Mouse (Mus musculus) liver, embryonic 14.5 days (tissue): ENCODE data around the gene Snrnp35. TPM values are rescaled to one million over a fixed set of nuclear protein-coding genes. Genes with fewer than 3 reads are reported as not detected.
A peak's percentile ranks its signal among the peaks of the same experiment; 100 is the strongest.

ENCODE experiments used
- ATAC-seq: fragments of 200-750 bp; cut with Nextera tagmentation; 2 replicates; pipeline ENCODE4 v1.8.0; 2017; ENCODE audit warnings: moderate number of reproducible peaks, mild to moderate bottlenecking, moderate library complexity; ENCODE audit not compliant: insufficient read depth
- DNase-seq, 3 experiments: peaks; one replicate each; pipeline ENCODE4 v3.0.0-alpha.2; 2012 to 2013; ENCODE audit warnings: low read depth in 3 of 3, low spot score in 3 of 3
- H3K27ac ChIP-seq: fragments of 300-500 bp; sonication (generic); 2 replicates; pipeline ENCODE4 v1.5.1; 2014; ENCODE audit warnings: moderate library complexity, mild to moderate bottlenecking, control low read depth, inconsistent platforms
- H3K27me3 ChIP-seq: fragments of 300-500 bp; sonication (generic); 2 replicates; pipeline ENCODE4 v1.6.1; 2014; ENCODE audit warnings: mild to moderate bottlenecking, low read length, moderate library complexity; ENCODE audit not compliant: control insufficient read depth, insufficient read depth
- H3K36me3 ChIP-seq: fragments of 300-500 bp; sonication (generic); replicated peaks from 2 replicates; pipeline ENCODE4 v1.6.1; 2014; ENCODE audit warnings: low read depth; ENCODE audit not compliant: control insufficient read depth, insufficient read depth
- H3K4me1 ChIP-seq, 2 experiments: fragments of 200-500 bp in 1 of 2; fragments of 300-500 bp in 1 of 2; sonication (generic) in 1 of 2; replicated peaks; 2 replicates each; pipeline ENCODE4 v1.6.1; 2012 to 2014; ENCODE audit warnings: antibody characterized with exemption in 1 of 2, inconsistent platforms in 1 of 2, low read length in 1 of 2; ENCODE audit not compliant: control insufficient read depth in 2 of 2, insufficient read depth in 2 of 2
- H3K4me2 ChIP-seq: fragments of 300-500 bp; sonication (generic); 2 replicates; pipeline ENCODE4 v1.6.1; 2014; ENCODE audit warnings: low read depth, mild to moderate bottlenecking, control low read depth, moderate library complexity
- H3K4me3 ChIP-seq, 2 experiments: fragments of 200-500 bp in 1 of 2; fragments of 300-500 bp in 1 of 2; sonication (generic) in 1 of 2; 2 replicates each; pipeline ENCODE4 v1.5.1; 2012 to 2014; ENCODE audit warnings: low read depth in 2 of 2, low read length in 2 of 2, mild to moderate bottlenecking in 2 of 2, control low read depth in 1 of 2, inconsistent platforms in 1 of 2, moderate library complexity in 1 of 2; ENCODE audit not compliant: insufficient read depth in 1 of 2
- H3K9ac ChIP-seq: fragments of 300-500 bp; sonication (generic); replicated peaks from 2 replicates; pipeline ENCODE4 v1.6.1; 2014; ENCODE audit warnings: mild to moderate bottlenecking, control low read depth, moderate library complexity
- H3K9me3 ChIP-seq: fragments of 300-500 bp; sonication (generic); 2 replicates; pipeline ENCODE4 v1.6.1; 2016; ENCODE audit warnings: low read length, mixed read lengths; ENCODE audit not compliant: control insufficient read depth
- CTCF ChIP-seq: IDR thresholded peaks from 2 replicates; pipeline ENCODE4 v1.5.1; 2016; ENCODE audit warnings: antibody characterized with exemption, low read depth, control low read depth
- EP300 ChIP-seq: IDR thresholded peaks from 2 replicates; pipeline ENCODE4 v1.6.1; 2016; ENCODE audit warnings: antibody characterized with exemption, low read depth
- WGBS: fragments of 180-500 bp; shearing (Covaris S2); extraction: QIAGEN DNeasy Blood & Tissue Kit; methylation state at CpG from one replicate; pipeline ENCODE4 v1.1.7; 2014; ENCODE audit not compliant: insufficient replicate concordance; 5-methylcytosine and 5-hydroxymethylcytosine counted together
- polyA plus RNA-seq, 2 experiments: library from polyadenylated mRNA; depleted of rRNA in 1 of 2; stranded (reverse) in 1 of 2; unstranded in 1 of 2; fragments of >200 nt; fragmentation: Nextera tagmentation in 1 of 2; extraction: Ambion mirVana in 1 of 2; gene quantifications; 2 replicates each; pipeline versions ENCODE4 v1.2.1 to v1.2.3; 2012 to 2014

Gene Snrnp35
- 3.0 and 7.4 TPM in 2 replicates for polyA plus RNA-seq (2012; rRNA removed)
- 4.5 and 5.8 TPM in 2 replicates for polyA plus RNA-seq (2014; fragmentation: Nextera tagmentation; extraction: Ambion mirVana)

DNA sequence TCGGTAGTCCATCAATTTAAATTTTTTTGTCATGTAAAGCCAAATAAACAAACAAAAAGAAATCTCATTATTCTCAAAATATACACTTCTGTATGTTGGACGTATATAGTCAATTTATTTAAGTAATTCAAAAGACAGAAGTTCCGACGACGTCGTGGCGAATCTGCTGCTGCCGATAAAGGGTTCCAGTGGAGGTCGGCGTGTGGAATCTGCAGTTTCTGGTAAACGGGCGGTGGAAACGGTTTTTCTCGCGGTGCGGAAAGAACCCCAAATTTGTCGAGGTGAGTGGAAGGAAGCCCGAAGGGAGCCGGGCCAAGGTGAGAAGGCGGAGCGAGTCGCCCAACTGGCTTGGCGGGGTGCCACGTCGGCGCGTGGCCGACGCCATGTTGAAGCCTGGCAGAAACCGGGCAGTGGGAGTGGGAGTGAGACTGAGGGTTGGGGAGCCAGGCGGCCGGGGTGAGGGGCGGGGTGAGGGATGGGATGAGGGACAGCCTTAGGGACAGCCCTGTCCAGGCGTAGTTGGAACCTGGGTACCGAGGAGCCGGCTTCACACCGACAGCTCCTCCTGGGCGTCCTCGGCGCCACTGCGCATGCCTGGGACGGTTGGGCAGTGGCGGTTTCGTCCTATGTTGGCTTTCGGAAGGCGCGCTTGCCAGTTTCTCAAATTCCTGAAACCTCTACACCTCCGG, at the start of gene Snrnp35:
Gene Snrnp35 (plus strand): TSS at position 169 of the 689 bp plus-strand sequence.
- DNase-seq (peak; percentile 73 to 78 (median 76)), ATAC-seq (peak; percentile 85)
- Histone ChIP-seq H3K9ac (peak within 1 kb of the TSS; percentile 96), H3K4me2 (peak within 1 kb of the TSS; percentile 91), H3K4me3 (peak within 1 kb of the TSS; percentile 69 to 93), H3K4me1 (peaks cover 5 to 12% of the 10 kb centered on the region in 2 experiments), H3K27ac (peak within 1 kb of the TSS; percentile 93), H3K27me3 (no peaks in the 10 kb centered on the region), H3K36me3 (no peaks in the 10 kb centered on the region), H3K9me3 (no peaks in the 10 kb centered on the region)
- WGBS = under 1% methylated on average over 48 of the region's 48 CpGs
- TF ChIP-seq CTCF (peak; percentile 23; the same call in 1 of the 2 replicates), EP300 (peak; percentile 50)

DNA sequence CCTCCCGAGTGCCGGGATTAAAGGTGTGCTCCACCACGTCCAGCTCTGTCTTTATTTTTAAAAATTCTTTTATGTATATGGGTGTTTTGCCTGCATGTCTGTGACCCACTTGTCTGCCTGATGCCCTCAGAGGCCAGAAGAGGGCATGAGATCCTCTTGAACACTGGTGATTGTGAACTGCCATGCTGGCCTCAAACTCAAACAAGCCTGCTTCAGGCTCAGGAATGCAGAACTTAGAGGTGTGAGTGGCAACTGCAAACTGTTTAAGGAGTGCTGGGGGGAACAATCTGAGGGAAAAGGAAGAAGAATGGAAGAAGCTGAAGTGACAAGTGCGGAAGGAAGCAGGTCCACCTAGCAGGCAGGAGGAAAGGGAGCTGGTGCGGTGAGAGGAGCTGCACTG, 44.7 kb upstream of the Snrnp35 start:
- Histone ChIP-seq H3K27ac (peak overlapping the region; percentile 7; the same call in 1 of the 2 replicates), H3K9me3 (no peaks in the 10 kb centered on the region), H3K4me2 (peak overlapping the region; percentile 74), H3K4me1 (peaks cover 20 to 24% of the 10 kb centered on the region in 2 experiments), H3K4me3 (no peak overlapping the region; a peak in 1 of 4 replicates), H3K9ac (no peak overlapping the region; the same call in 1 of the 2 replicates), H3K36me3 (peaks cover 2% of the 10 kb centered on the region), H3K27me3 (no peaks in the 10 kb centered on the region)
- ATAC-seq = no peak
- peak in 2 of 3 experiments; percentile 31 for DNase-seq
- 67% methylated on average over 5 of the region's 5 CpGs for WGBS
- TF ChIP-seq CTCF (peak; percentile 65), EP300 (no peak)

DNA sequence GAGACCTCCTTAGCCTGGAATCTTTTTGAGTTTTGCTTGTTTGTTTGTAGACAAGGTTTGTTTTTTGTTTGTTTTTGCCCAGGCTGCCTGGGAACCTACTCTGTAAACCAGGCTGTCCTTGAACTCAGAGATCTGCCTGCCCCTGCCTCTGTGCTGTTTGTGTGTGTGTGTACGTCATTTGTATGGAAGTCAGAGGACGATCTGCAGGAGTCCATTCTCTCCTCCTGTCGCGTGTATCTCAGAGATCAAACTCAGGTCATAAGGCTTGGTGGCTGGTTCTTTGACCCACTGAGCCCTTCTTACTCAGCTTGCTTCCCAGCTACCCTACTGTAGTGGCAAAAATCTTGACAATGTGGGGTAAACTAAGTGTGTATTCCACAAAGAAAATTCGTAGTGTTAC, 44.2 kb upstream of the Snrnp35 start:
- Histone ChIP-seq H3K9me3 (no peaks in the 10 kb centered on the region), H3K36me3 (peaks cover 4% of the 10 kb centered on the region), H3K9ac (peak overlapping the region; percentile 45), H3K4me3 (peak overlapping the region; percentile 90 to 96), H3K27me3 (no peaks in the 10 kb centered on the region), H3K4me2 (peak overlapping the region; percentile 74), H3K27ac (peak overlapping the region; percentile 53), H3K4me1 (peaks cover 21 to 25% of the 10 kb centered on the region in 2 experiments)
- no peak for TF ChIP-seq CTCF
- DNase-seq (no peak), ATAC-seq (no peak)
- WGBS = 53% methylated on average over 5 of the region's 5 CpGs

DNA sequence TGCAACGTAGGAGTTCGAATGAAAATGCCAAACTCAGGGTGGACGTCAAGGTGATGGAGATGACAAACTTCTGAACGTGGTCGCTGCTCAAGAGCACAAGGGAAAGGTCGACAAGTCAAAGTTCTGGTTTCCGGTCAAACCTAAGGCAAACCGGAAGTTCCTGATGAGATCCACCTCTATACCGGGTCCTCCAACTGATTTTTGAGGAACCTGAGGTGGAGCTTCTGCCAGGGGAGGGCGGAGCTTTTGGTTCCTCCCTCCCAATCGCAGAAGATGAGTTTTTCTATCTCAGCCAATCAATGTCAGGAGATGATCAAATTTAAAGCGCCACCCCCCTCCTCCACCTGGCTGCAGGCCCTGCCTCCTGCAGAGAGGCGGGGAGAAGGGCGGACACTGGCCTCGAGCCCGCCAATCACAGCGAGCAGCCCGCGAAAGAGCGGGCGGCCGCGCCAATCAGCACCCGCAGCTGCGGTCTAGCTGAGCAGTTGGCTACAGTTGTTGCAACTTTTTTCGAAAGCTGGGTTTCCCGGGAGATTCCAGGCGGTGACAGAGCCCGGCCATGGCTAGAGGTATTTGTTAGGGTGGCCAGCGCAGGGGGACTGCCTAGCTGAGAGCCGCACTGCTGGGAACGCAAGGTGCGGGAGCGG, 43.4 kb upstream of the Snrnp35 start, which contains the start of gene Kmt5a:
Gene Kmt5a (plus strand): TSS at position 484 of the 647 bp plus-strand sequence.
- under 1% methylated on average over 34 of the region's 34 CpGs for WGBS
- H3K4me2 ChIP-seq = peak within 1 kb of the TSS; percentile 85
- H3K4me3 ChIP-seq = peak within 1 kb of the TSS; percentile 90 to 96
- ATAC-seq (peak; percentile 95), DNase-seq (peak; percentile 96 to 97 (median 96))
- peaks cover 4% of the 10 kb centered on the region for H3K36me3 ChIP-seq
- H3K9ac ChIP-seq = peak within 1 kb of the TSS; percentile 87
- H3K4me1 ChIP-seq = peaks cover 29 to 32% of the 10 kb centered on the region in 2 experiments
- no peaks in the 10 kb centered on the region for H3K9me3 ChIP-seq
- no peaks in the 10 kb centered on the region for H3K27me3 ChIP-seq
- TF ChIP-seq CTCF (peak; percentile 33; the same call in 1 of the 2 replicates), EP300 (peak; percentile 50)
- peak within 1 kb of the TSS; percentile 81 for H3K27ac ChIP-seq
